Mouse (Mus musculus): ENCODE measurements around the gene Prkd2.

- TF ChIP-seq CTCF (IDR thresholded peaks at IDR 0.05; ENCODE audit: borderline replicate concordance, control insufficient read depth, extremely low read depth, insufficient read depth, low read length, poor library complexity), result no peak
- TF ChIP-seq POLR2A (IDR thresholded peaks at IDR 0.05; ENCODE audit: control insufficient read depth, extremely low read depth, insufficient read depth, low read length, poor library complexity), result no peak
These were observed 40.5 kb downstream of the Prkd2 start for GRCm38 (mm10) chr7:16883162-16883561.
